In the genomic region with DNA sequence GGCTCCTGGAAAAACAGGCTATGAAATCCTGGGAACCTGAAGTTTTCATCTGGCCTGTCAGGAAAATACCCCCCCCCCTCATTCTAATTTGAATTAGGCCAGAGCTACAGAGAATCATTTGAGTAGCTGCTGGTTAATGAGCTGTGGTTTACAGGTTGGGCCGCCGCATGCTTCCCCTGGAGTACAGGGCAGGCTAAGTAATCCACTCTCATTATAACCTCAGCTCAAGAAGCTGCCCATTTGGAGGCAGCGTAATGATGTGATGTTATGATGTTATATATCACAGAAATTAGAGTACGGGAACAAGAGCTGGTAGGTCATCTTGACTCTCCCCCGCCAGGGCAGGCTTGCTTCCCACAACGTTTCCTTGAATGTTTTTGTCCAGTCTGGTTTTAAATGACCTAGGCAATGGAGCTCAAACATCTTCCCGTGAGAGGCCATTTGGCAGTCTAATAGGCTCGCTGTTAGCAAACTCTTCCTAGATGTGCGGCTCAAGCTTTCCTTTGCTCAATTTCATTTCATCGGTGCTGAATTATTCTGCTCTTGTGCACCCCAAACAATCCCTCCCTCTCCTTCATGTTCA, we compare ENCODE assay signal across 22 mouse cellular contexts.
DNase-seq lines count a peak whose midpoint lies in the region; ATAC-seq lines count a peak whose summit lies in the region.
"Had no signal": no experiment of that assay in that cellular context is flagged by ENCODE, and none has a peak within 500 bp of the region (broad histone marks: within the 10 kb centered on the region; RNA-seq: fewer than 3 reads in every experiment).

No protein-coding gene starts in this region.

- no peaks in the 10 kb centered on the region for H3K36me3 ChIP-seq in hindbrain, embryonic 15.5 days
- H3K36me3 ChIP-seq in hindbrain, embryonic 10.5 days: no peaks in the 10 kb centered on the region
- H3K36me3 ChIP-seq in limb, embryonic 11.5 days (ENCODE audit: control insufficient read depth, insufficient read depth, low read length): no peaks in the 10 kb centered on the region
- H3K36me3 ChIP-seq in limb, embryonic 10.5 days: no peaks in the 10 kb centered on the region
- H3K36me3 ChIP-seq in limb, embryonic 13.5 days: no peaks in the 10 kb centered on the region
- H3K36me3 ChIP-seq: embryonic facial prominence, embryonic 15.5 days; liver, embryonic 13.5 days; midbrain, embryonic 12.5 days; neural tube, embryonic 12.5 days had no signal

- no peak overlapping the region for H3K9ac ChIP-seq in hindbrain, embryonic 15.5 days
- H3K9ac ChIP-seq in limb, embryonic 11.5 days (ENCODE audit: low read length): no peak overlapping the region
- no peak overlapping the region for H3K9ac ChIP-seq in limb, embryonic 13.5 days
- H3K9ac ChIP-seq: embryonic facial prominence, embryonic 15.5 days; liver, embryonic 13.5 days; lung, embryonic 14.5 days; midbrain, embryonic 12.5 days; neural tube, embryonic 12.5 days had no signal

- no peak overlapping the region for H3K27ac ChIP-seq in hindbrain, embryonic 15.5 days (replicated peaks)
- H3K27ac ChIP-seq in hindbrain, embryonic 10.5 days: no peak overlapping the region
- H3K27ac ChIP-seq in limb, embryonic 11.5 days (replicated peaks; ENCODE audit: low read depth, low read length): no peak overlapping the region
- no peak overlapping the region for H3K27ac ChIP-seq in limb, embryonic 10.5 days
- 0 out of 2 replicates have a peak overlapping the region, but pooled peaks have one; percentile 33 for H3K27ac ChIP-seq in limb, embryonic 13.5 days
- H3K27ac ChIP-seq: embryonic facial prominence, embryonic 15.5 days; liver, embryonic 13.5 days; midbrain, embryonic 12.5 days; neural tube, embryonic 12.5 days; stomach, postnatal 0 days had no signal

- H3K4me3 ChIP-seq in hindbrain, embryonic 15.5 days: no peak overlapping the region
- no peak overlapping the region for H3K4me3 ChIP-seq in hindbrain, embryonic 10.5 days
- H3K4me3 ChIP-seq in limb, embryonic 11.5 days (ENCODE audit: low read depth, low read length): no peak overlapping the region
- no peak overlapping the region for H3K4me3 ChIP-seq in limb, embryonic 10.5 days
- H3K4me3 ChIP-seq in limb, embryonic 13.5 days: no peak overlapping the region
- H3K4me3 ChIP-seq: embryonic facial prominence, embryonic 15.5 days; liver, embryonic 13.5 days; midbrain, embryonic 12.5 days; neural tube, embryonic 12.5 days had no signal

- 80% methylated on average over 10 of the region's 10 CpGs for WGBS in hindbrain, embryonic 15.5 days
- 91% methylated on average over 10 of the region's 10 CpGs for WGBS in hindbrain, embryonic 10.5 days
- WGBS in limb, embryonic 11.5 days: 54% methylated on average over 10 of the region's 10 CpGs
- WGBS in limb, embryonic 10.5 days: 85% methylated on average over 10 of the region's 10 CpGs
- WGBS in limb, embryonic 13.5 days: 39% methylated on average over 10 of the region's 10 CpGs

- no peaks in the 10 kb centered on the region for H3K9me3 ChIP-seq in hindbrain, embryonic 15.5 days
- no peaks in the 10 kb centered on the region for H3K9me3 ChIP-seq in hindbrain, embryonic 10.5 days
- no peaks in the 10 kb centered on the region for H3K9me3 ChIP-seq in limb, embryonic 11.5 days (ENCODE audit: control insufficient read depth, low read length)
- H3K9me3 ChIP-seq in limb, embryonic 10.5 days (replicated peaks): no peaks in the 10 kb centered on the region
- no peaks in the 10 kb centered on the region for H3K9me3 ChIP-seq in limb, embryonic 13.5 days
- H3K9me3 ChIP-seq: embryonic facial prominence, embryonic 15.5 days; liver, embryonic 13.5 days; midbrain, embryonic 12.5 days; neural tube, embryonic 12.5 days had no signal

- intact Hi-C loops in heart, postnatal 14 days (cut with DNase I): no loop called here

- peak; percentile 73 for ATAC-seq in hindbrain, embryonic 15.5 days (ENCODE audit: low FRiP score, low read depth)
- 0 out of 2 replicates have a peak, but pooled peaks have one; percentile 47 for ATAC-seq in limb, embryonic 11.5 days (ENCODE audit: insufficient number of reproducible peaks, low FRiP score, low TSS enrichment, low read depth)
- ATAC-seq in limb, embryonic 13.5 days (ENCODE audit: low FRiP score, low read depth): no peak
- ATAC-seq: CD4-positive, CD25-positive, alpha-beta regulatory T cell, adult 4 months; forebrain, embryonic 14.5 days; intestine, postnatal 0 days had no signal

- DNase-seq in hindbrain, embryonic 10.5 days (ENCODE audit: low spot score): no peak
- peak; percentile 35 for DNase-seq in limb, embryonic 11.5 days (ENCODE audit: low spot score)
- no peak for DNase-seq in limb, embryonic 10.5 days (ENCODE audit: low spot score)
- DNase-seq in heart, postnatal 14 days: no peak
- no peak for DNase-seq in urinary bladder, postnatal 4 days (ENCODE audit: low spot score in 2 of 2)
- DNase-seq: adrenal gland, postnatal 25 days; cerebellum, adult 9-11 months; left cerebral cortex, postnatal 4 days; liver, embryonic 13.5 days; lung, embryonic 14.5 days; thymus, adult 2 months; thymus, postnatal 4 days had no signal

- H3K4me1 ChIP-seq in hindbrain, embryonic 15.5 days (replicated peaks): no peaks in the 10 kb centered on the region
- H3K4me1 ChIP-seq in hindbrain, embryonic 10.5 days (replicated peaks): no peaks in the 10 kb centered on the region
- H3K4me1 ChIP-seq in limb, embryonic 11.5 days (ENCODE audit: control insufficient read depth, insufficient read depth, low read length): no peaks in the 10 kb centered on the region
- H3K4me1 ChIP-seq in limb, embryonic 10.5 days: peaks cover 6% of the 10 kb centered on the region
- peaks cover 14% of the 10 kb centered on the region for H3K4me1 ChIP-seq in limb, embryonic 13.5 days
- H3K4me1 ChIP-seq: embryonic facial prominence, embryonic 15.5 days; liver, embryonic 13.5 days; midbrain, embryonic 12.5 days; neural tube, embryonic 12.5 days had no signal

- H3K4me2 ChIP-seq in hindbrain, embryonic 15.5 days: no peak overlapping the region
- H3K4me2 ChIP-seq in limb, embryonic 11.5 days (ENCODE audit: low read depth, severe bottlenecking): no peak overlapping the region
- peak overlapping the region; percentile 16; the same call in 1 of the 2 replicates for H3K4me2 ChIP-seq in limb, embryonic 13.5 days (replicated peaks)
- H3K4me2 ChIP-seq: embryonic facial prominence, embryonic 15.5 days; heart, embryonic 11.5 days; liver, embryonic 13.5 days; lung, embryonic 14.5 days; midbrain, embryonic 12.5 days; neural tube, embryonic 12.5 days had no signal

- H3K27me3 ChIP-seq in hindbrain, embryonic 15.5 days: no peaks in the 10 kb centered on the region
- H3K27me3 ChIP-seq in hindbrain, embryonic 10.5 days (ENCODE audit: insufficient read depth, poor library complexity, severe bottlenecking): no peaks in the 10 kb centered on the region
- no peaks in the 10 kb centered on the region for H3K27me3 ChIP-seq in limb, embryonic 11.5 days (ENCODE audit: control insufficient read depth, insufficient read depth, low read length)
- H3K27me3 ChIP-seq in limb, embryonic 10.5 days (ENCODE audit: low read depth, poor library complexity, severe bottlenecking): no peaks in the 10 kb centered on the region
- H3K27me3 ChIP-seq in limb, embryonic 13.5 days: no peaks in the 10 kb centered on the region
- H3K27me3 ChIP-seq: embryonic facial prominence, embryonic 15.5 days; liver, embryonic 13.5 days; midbrain, embryonic 12.5 days; neural tube, embryonic 12.5 days had no signal
